Mouse (Mus musculus): Measurements from ENCODE around the gene Ssbp2. TPM values are rescaled to one million over a fixed set of nuclear protein-coding genes. Genes with fewer than 3 reads are reported as not detected.

The Ssbp2 gene
- polyA plus RNA-seq, 1 experiment from 2014 or later, result 210 TPM

DNA sequence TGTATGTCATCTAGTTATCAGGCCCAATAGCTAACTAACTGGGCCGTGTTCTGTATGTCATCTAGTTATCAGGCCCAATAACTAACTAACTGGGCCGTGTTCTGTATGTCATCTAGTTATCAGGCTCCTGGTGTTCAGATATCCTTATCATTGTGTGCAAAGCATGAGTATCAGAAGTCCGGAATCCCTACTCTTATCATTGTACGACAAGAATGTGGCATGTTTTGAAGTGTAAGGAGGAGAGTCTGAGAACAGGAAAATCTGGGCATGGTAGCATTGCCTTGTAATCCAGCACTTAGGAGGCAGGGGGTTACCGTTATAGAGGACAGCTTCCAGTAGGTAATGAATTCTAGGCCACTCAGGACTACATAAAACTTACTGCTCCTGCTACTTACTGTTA, 178.8 kb downstream of the Ssbp2 start:
- Histone ChIP-seq H3K27ac (no peak overlapping the region), H3K9me3 (no peaks in the 10 kb centered on the region), H3K27me3 (no peaks in the 10 kb centered on the region), H3K4me2 (replicated peaks) (no peak overlapping the region), H3K4me1 (0 out of 2 replicates have a peak, but pooled peaks cover 6% of the 10 kb centered on the region), H3K4me3 (no peak overlapping the region), H3K9ac (no peak overlapping the region), H3K36me3 (no peaks in the 10 kb centered on the region)
- ATAC-seq (ENCODE audit: insufficient number of reproducible peaks, insufficient read depth, low FRiP score, low TSS enrichment), result no peak
- WGBS, result 83% methylated on average over 5 of the region's 5 CpGs

DNA sequence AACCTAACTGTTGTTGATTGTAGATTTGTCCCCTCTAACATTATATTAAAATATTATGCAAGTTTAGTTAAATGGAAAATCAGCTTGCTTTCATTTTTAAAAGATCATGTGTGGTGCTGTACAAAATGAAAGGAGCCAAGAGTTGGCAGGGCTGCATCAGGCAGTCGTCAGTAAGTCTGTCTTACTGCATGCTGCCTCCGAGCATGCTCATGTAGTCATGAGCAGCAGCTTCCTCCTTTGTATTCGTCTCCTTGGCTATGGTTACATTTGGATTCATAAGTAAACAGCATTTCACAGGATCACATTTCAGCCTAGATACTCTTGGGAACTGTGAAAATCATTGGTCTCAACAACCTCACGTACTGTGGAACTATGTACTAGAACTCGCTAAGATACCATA, 180.1 kb downstream of the Ssbp2 start:
- Histone ChIP-seq H3K36me3 (no peaks in the 10 kb centered on the region), H3K4me3 (no peak overlapping the region), H3K27me3 (no peaks in the 10 kb centered on the region), H3K4me2 (replicated peaks) (no peak overlapping the region), H3K9me3 (no peaks in the 10 kb centered on the region), H3K27ac (no peak overlapping the region), H3K9ac (no peak overlapping the region), H3K4me1 (0 out of 2 replicates have a peak, but pooled peaks cover 6% of the 10 kb centered on the region)
- no peak for ATAC-seq (ENCODE audit: insufficient number of reproducible peaks, insufficient read depth, low FRiP score, low TSS enrichment)
- WGBS, result 55% methylated on average over 5 of the region's 5 CpGs

- H3K4me1 ChIP-seq, result no peaks in the 10 kb centered on the region
- H3K4me2 ChIP-seq (replicated peaks), result no peak overlapping the region
- 0 out of 2 replicates have a peak, but pooled peaks have one; percentile 74 for ATAC-seq (ENCODE audit: insufficient number of reproducible peaks, insufficient read depth, low FRiP score, low TSS enrichment)
- 30% methylated on average over 6 of the region's 6 CpGs for WGBS
- no peak overlapping the region for H3K4me3 ChIP-seq
- no peak overlapping the region for H3K27ac ChIP-seq
- no peaks in the 10 kb centered on the region for H3K9me3 ChIP-seq
- H3K27me3 ChIP-seq, result no peaks in the 10 kb centered on the region
- peaks cover 3% of the 10 kb centered on the region; the same call in 1 of the 2 replicates for H3K36me3 ChIP-seq
- H3K9ac ChIP-seq, result no peak overlapping the region
Observed at GRCm38 (mm10) chr13:91648240-91648639, 188.2 kb downstream of the Ssbp2 start.

DNA sequence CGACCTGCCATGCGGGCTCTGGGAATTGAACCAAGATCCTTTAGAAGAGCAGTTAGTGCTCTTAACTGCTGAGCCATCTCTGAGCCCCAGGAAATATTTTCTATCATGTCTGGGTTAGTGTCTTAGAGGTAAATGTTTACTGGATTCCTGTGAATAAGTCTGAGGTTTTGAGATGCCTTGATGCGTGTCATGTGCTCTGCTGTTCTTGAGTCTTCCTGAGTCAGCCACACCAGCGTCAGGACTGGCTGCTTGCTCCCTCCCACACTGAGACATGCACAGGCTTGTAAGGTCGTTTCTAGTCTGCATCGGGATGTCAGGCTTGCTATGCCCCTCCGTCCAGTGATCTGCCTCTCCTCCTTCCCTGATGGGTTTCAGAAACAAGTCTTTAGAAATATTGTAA, 189.8 kb downstream of the Ssbp2 start:
- 67% methylated on average over 7 of the region's 7 CpGs for WGBS
- H3K9ac ChIP-seq, result no peak overlapping the region
- no peaks in the 10 kb centered on the region for H3K9me3 ChIP-seq
- no peak overlapping the region for H3K27ac ChIP-seq
- H3K4me1 ChIP-seq, result no peaks in the 10 kb centered on the region
- peaks cover 3% of the 10 kb centered on the region; the same call in 1 of the 2 replicates for H3K36me3 ChIP-seq
- no peak for ATAC-seq (ENCODE audit: insufficient number of reproducible peaks, insufficient read depth, low FRiP score, low TSS enrichment)
- no peaks in the 10 kb centered on the region for H3K27me3 ChIP-seq
- no peak overlapping the region for H3K4me3 ChIP-seq
- no peak overlapping the region for H3K4me2 ChIP-seq (replicated peaks)

- Histone ChIP-seq H3K9me3 (no peaks in the 10 kb centered on the region), H3K36me3 (no peaks in the 10 kb centered on the region), H3K4me2 (replicated peaks) (no peak overlapping the region), H3K4me3 (no peak overlapping the region), H3K27me3 (no peaks in the 10 kb centered on the region), H3K9ac (no peak overlapping the region), H3K27ac (no peak overlapping the region), H3K4me1 (no peaks in the 10 kb centered on the region)
- no peak for ATAC-seq (ENCODE audit: insufficient number of reproducible peaks, insufficient read depth, low FRiP score, low TSS enrichment)
- 70% methylated on average over 5 of the region's 5 CpGs for WGBS
Observed at GRCm38 (mm10) chr13:91661068-91661795, 201.1 kb downstream of the Ssbp2 start.

DNA sequence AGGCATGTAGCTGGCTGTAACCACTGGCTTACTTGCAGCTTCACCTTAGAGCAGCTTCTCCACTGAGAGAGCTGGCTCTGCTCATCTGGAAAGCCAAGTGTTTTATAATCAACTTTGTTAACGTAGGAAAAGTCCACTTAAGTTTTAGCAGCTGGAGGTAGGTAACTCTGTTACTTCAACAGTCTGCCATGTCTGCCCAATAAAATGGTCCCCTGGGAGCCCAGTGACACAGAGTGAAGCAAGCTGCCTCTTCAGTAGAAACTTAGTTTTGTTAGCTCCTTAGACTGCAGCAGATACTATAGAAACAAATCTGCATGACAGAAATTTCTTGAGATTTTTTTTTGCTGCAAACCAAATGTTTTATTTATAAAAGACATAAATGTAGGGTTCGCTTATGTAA, 202.7 kb downstream of the Ssbp2 start:
- Histone ChIP-seq H3K9me3 (no peaks in the 10 kb centered on the region), H3K27me3 (no peaks in the 10 kb centered on the region), H3K4me2 (replicated peaks) (no peak overlapping the region), H3K36me3 (no peaks in the 10 kb centered on the region), H3K4me1 (no peaks in the 10 kb centered on the region), H3K9ac (no peak overlapping the region), H3K27ac (no peak overlapping the region), H3K4me3 (no peak overlapping the region)
- no peak for ATAC-seq (ENCODE audit: insufficient number of reproducible peaks, insufficient read depth, low FRiP score, low TSS enrichment)
- 60% methylated on average over 2 of the region's 2 CpGs for WGBS

- ATAC-seq (ENCODE audit: insufficient number of reproducible peaks, insufficient read depth, low FRiP score, low TSS enrichment), result no peak
- 83% methylated on average over 3 of the region's 3 CpGs for WGBS
- no peak overlapping the region for H3K4me3 ChIP-seq
- no peaks in the 10 kb centered on the region for H3K9me3 ChIP-seq
- H3K36me3 ChIP-seq, result peaks cover 17% of the 10 kb centered on the region
- H3K4me1 ChIP-seq, result no peaks in the 10 kb centered on the region
- no peak overlapping the region for H3K9ac ChIP-seq
- no peak overlapping the region for H3K4me2 ChIP-seq (replicated peaks)
- H3K27ac ChIP-seq, result no peak overlapping the region
- H3K27me3 ChIP-seq, result no peaks in the 10 kb centered on the region
Observed at GRCm38 (mm10) chr13:91673241-91673640, 213.2 kb downstream of the Ssbp2 start.

DNA sequence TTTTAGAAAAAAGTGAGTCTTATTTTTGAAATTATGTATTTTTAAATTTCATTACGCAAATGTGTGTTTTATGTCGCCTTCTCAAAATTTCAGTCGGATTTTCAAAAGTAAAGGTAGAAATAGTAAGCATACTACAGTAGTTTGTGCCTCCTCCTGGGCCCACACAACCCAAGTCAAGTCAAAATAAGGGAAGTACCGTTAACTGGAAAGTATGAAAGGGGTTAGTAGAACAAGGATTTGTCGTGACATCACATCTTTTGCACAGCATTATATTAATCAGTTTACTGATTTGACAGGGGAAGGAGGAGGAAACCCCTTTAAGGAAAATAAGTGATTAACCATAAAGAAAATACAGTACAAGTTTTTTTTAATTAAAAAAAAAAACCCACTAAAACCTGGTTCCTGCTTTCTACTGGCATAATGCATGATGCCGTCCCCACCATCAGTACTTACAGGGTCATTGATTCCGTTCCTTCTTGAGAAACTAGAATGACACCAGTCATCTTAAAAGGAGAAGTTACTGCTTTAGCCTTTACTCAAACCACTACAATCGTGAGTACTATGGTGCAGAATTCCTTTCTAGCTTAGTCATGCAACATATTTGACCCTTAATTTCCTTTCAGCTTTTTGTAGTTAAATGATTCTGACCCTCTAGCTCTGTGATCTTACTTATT, 220.8 kb downstream of the Ssbp2 start:
- WGBS, result 89% methylated on average over 8 of the region's 8 CpGs
- Histone ChIP-seq H3K4me2 (replicated peaks) (no peak overlapping the region), H3K4me1 (no peaks in the 10 kb centered on the region), H3K27me3 (no peaks in the 10 kb centered on the region), H3K4me3 (no peak overlapping the region), H3K9me3 (no peaks in the 10 kb centered on the region), H3K9ac (no peak overlapping the region), H3K36me3 (peaks cover 19% of the 10 kb centered on the region), H3K27ac (no peak overlapping the region)
- no peak for ATAC-seq (ENCODE audit: insufficient number of reproducible peaks, insufficient read depth, low FRiP score, low TSS enrichment)

DNA sequence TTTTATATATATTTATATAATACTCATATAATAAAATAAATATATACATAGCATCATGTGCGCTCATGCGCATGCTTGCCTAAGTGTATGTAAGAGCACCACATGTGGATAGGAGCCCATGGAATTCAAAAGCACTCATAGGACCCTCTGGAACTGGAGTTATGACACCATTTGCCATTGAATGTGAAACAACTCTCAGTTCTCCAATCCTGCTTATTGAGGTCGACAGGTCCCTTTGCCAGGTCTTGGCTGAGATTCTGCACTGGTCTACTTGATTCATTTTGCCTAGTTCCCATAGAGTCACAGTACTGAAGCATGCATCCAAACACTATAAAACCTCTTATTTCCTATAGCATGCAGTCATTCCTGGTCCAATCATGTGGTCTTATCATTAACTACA, 221.4 kb downstream of the Ssbp2 start:
- Histone ChIP-seq H3K4me3 (no peak overlapping the region), H3K9me3 (no peaks in the 10 kb centered on the region), H3K27ac (no peak overlapping the region), H3K4me1 (no peaks in the 10 kb centered on the region), H3K36me3 (peaks cover 21% of the 10 kb centered on the region), H3K27me3 (no peaks in the 10 kb centered on the region), H3K4me2 (replicated peaks) (no peak overlapping the region), H3K9ac (no peak overlapping the region)
- no peak for ATAC-seq (ENCODE audit: insufficient number of reproducible peaks, insufficient read depth, low FRiP score, low TSS enrichment)
- WGBS, result 90% methylated on average over 3 of the region's 3 CpGs

GRCm38 (mm10) chr13:91690118-91690517, 230.0 kb downstream of the Ssbp2 start:
- Histone ChIP-seq H3K27me3 (no peaks in the 10 kb centered on the region), H3K9me3 (no peaks in the 10 kb centered on the region), H3K4me3 (no peak overlapping the region), H3K9ac (no peak overlapping the region), H3K4me1 (peaks cover 10% of the 10 kb centered on the region), H3K27ac (peak overlapping the region; percentile 36; the same call in 1 of the 2 replicates), H3K4me2 (replicated peaks) (no peak overlapping the region), H3K36me3 (peaks cover 16% of the 10 kb centered on the region)
- 0 out of 2 replicates have a peak, but pooled peaks have one; percentile 56 for ATAC-seq (ENCODE audit: insufficient number of reproducible peaks, insufficient read depth, low FRiP score, low TSS enrichment)
- WGBS, result 79% methylated on average over 5 of the region's 5 CpGs

- no peak overlapping the region for H3K4me2 ChIP-seq (replicated peaks)
- no peak overlapping the region for H3K27ac ChIP-seq
- no peak overlapping the region for H3K9ac ChIP-seq
- no peak overlapping the region for H3K4me3 ChIP-seq
- H3K4me1 ChIP-seq, result peaks cover 16% of the 10 kb centered on the region
- H3K27me3 ChIP-seq, result no peaks in the 10 kb centered on the region
- no peak for ATAC-seq (ENCODE audit: insufficient number of reproducible peaks, insufficient read depth, low FRiP score, low TSS enrichment)
- H3K9me3 ChIP-seq, result no peaks in the 10 kb centered on the region
- peaks cover 16% of the 10 kb centered on the region; the same call in 1 of the 2 replicates for H3K36me3 ChIP-seq
- 59% methylated on average over 7 of the region's 7 CpGs for WGBS
Observed at GRCm38 (mm10) chr13:91693615-91694014, 233.5 kb downstream of the Ssbp2 start.

DNA sequence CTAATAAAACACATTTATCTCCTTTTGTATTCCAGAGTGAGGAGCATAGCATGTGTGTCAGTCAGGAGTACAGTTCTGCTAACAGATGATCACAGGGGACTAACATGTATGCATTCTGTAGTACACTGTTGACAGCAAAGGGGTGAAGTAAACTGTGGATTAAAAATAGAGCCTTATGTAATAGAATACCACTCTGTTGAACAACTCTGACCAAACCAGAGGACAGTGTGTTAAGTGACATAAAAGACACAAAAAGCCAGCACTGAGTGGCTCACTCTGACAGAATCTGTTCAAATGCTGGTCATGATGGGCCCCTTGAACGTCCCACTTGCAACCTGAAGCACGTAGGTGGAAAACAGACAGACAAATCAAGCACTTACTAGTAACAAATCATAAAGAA, 235.3 kb downstream of the Ssbp2 start:
- peaks cover 28% of the 10 kb centered on the region; the same call in 1 of the 2 replicates for H3K36me3 ChIP-seq
- H3K27ac ChIP-seq, result no peak overlapping the region
- no peaks in the 10 kb centered on the region for H3K9me3 ChIP-seq
- H3K27me3 ChIP-seq, result no peaks in the 10 kb centered on the region
- no peak overlapping the region for H3K9ac ChIP-seq
- no peak for ATAC-seq (ENCODE audit: insufficient number of reproducible peaks, insufficient read depth, low FRiP score, low TSS enrichment)
- no peak overlapping the region for H3K4me3 ChIP-seq
- no peak overlapping the region for H3K4me2 ChIP-seq (replicated peaks)
- WGBS, result 79% methylated on average over 2 of the region's 2 CpGs
- H3K4me1 ChIP-seq, result 0 out of 2 replicates have a peak, but pooled peaks cover 5% of the 10 kb centered on the region
